Mouse (Mus musculus) CH12.LX (cell line): Measurements from ENCODE around the gene Map3k7. TPM values are rescaled to one million over a fixed set of nuclear protein-coding genes. Genes with fewer than 3 reads are reported as not detected.
"Not testable (repeated sequence)": the region's sequence is repeated elsewhere in the genome, so short reads cannot be mapped to it uniquely, and the experiment has no call there.

Source experiments
- DNase-seq: peaks from one replicate; pipeline ENCODE4 v3.0.0-alpha.2; 2013; ENCODE audit errors: extremely low read depth
- H3K27ac ChIP-seq: 2 replicates; pipeline ENCODE4 v1.5.1; 2012; ENCODE audit warnings: low read depth, mild to moderate bottlenecking, control low read depth, moderate library complexity; ENCODE audit not compliant: insufficient read depth
- H3K27me3 ChIP-seq: replicated peaks from 2 replicates; pipeline ENCODE3; 2012; ENCODE audit warnings: inconsistent platforms
- H3K36me3 ChIP-seq, 2 experiments: replicated peaks in 1 of 2; 2 replicates each; pipeline versions ENCODE3 to v1.6.1; 2012; ENCODE audit warnings: inconsistent platforms in 1 of 2, low read length in 1 of 2, mild to moderate bottlenecking in 1 of 2, mixed read lengths in 1 of 2, moderate library complexity in 1 of 2; ENCODE audit not compliant: control insufficient read depth in 1 of 2, insufficient read depth in 1 of 2
- H3K4me1 ChIP-seq, 2 experiments: 2 replicates each; pipeline ENCODE4 v1.6.1; 2012; ENCODE audit warnings: inconsistent platforms in 1 of 2, moderate library complexity in 1 of 2; ENCODE audit not compliant: insufficient read depth in 2 of 2, control insufficient read depth in 1 of 2
- H3K4me2 ChIP-seq: 2 replicates; pipeline ENCODE4 v1.6.1; 2012; ENCODE audit warnings: low read depth, mild to moderate bottlenecking, control low read depth; ENCODE audit not compliant: poor library complexity, insufficient read depth, severe bottlenecking
- H3K4me3 ChIP-seq, 3 experiments: fragments of 150-350 bp in 1 of 3; sonication (generic) in 1 of 3; replicated peaks in 1 of 3; 2 replicates each; pipeline versions ENCODE3 to v1.5.1; 2011 to 2012; ENCODE audit warnings: low read depth in 2 of 3, low read length in 2 of 3, mild to moderate bottlenecking in 2 of 3, moderate library complexity in 2 of 3, control low read depth in 1 of 3, improper control_type of control experiment in 1 of 3, inconsistent platforms in 1 of 3, mixed read lengths in 1 of 3; ENCODE audit not compliant: poor library complexity in 1 of 3
- H3K79me2 ChIP-seq: replicated peaks from 2 replicates; pipeline ENCODE4 v1.6.1; 2012; ENCODE audit warnings: mild to moderate bottlenecking, moderate library complexity; ENCODE audit not compliant: control insufficient read depth, poor library complexity, insufficient read depth, severe bottlenecking; ENCODE audit errors: extremely low read depth
- H3K9ac ChIP-seq: 2 replicates; pipeline ENCODE4 v1.6.1; 2012; ENCODE audit warnings: low read depth, mild to moderate bottlenecking, control low read depth, moderate library complexity; ENCODE audit not compliant: insufficient read depth
- H3K9me3 ChIP-seq: replicated peaks from 2 replicates; pipeline ENCODE3; 2012; ENCODE audit warnings: low read length, inconsistent platforms, mixed read lengths
- BHLHE40 ChIP-seq: IDR thresholded peaks from 2 replicates; pipeline ENCODE4 v1.6.1; 2011; ENCODE audit warnings: mild to moderate bottlenecking, low read depth, low read length, improper control_type of control experiment
- CHD1 ChIP-seq: IDR thresholded peaks from 2 replicates; pipeline ENCODE4 v1.6.1; 2012; ENCODE audit warnings: low read depth, low read length, improper control_type of control experiment, inconsistent platforms
- CHD2 ChIP-seq: IDR thresholded peaks from 2 replicates; pipeline ENCODE4 v1.6.1; 2011; ENCODE audit warnings: low read length, improper control_type of control experiment
- CTCF ChIP-seq, 2 experiments: IDR thresholded peaks in 1 of 2; conservative IDR thresholded peaks in 1 of 2; 2 replicates each; pipeline ENCODE4 v1.5.1; 2011 to 2012; ENCODE audit warnings: low read depth in 2 of 2, low read length in 2 of 2, improper control_type of control experiment in 1 of 2, inconsistent platforms in 1 of 2, mild to moderate bottlenecking in 1 of 2, moderate library complexity in 1 of 2
- E2F4 ChIP-seq: IDR thresholded peaks from 2 replicates; pipeline ENCODE4 v1.6.1; 2011; ENCODE audit warnings: low read depth, low read length, improper control_type of control experiment; ENCODE audit not compliant: insufficient replicate concordance
- ELF1 ChIP-seq: IDR thresholded peaks from 2 replicates; pipeline ENCODE4 v1.6.1; 2014; ENCODE audit warnings: low read depth, mild to moderate bottlenecking, inconsistent platforms, low read length, improper control_type of control experiment
- EP300 ChIP-seq: IDR thresholded peaks from 2 replicates; pipeline ENCODE4 v1.6.1; 2011; ENCODE audit warnings: low read length, improper control_type of control experiment
- HCFC1 ChIP-seq: IDR thresholded peaks from 2 replicates; pipeline ENCODE4 v1.6.1; 2012; ENCODE audit warnings: low read depth, mild to moderate bottlenecking, inconsistent platforms, low read length, improper control_type of control experiment
- IRF4 ChIP-seq: IDR thresholded peaks from 2 replicates; pipeline ENCODE4 v1.6.1; 2014; ENCODE audit warnings: low read depth, mild to moderate bottlenecking, inconsistent platforms, low read length, improper control_type of control experiment
- JUN ChIP-seq: IDR thresholded peaks from 2 replicates; pipeline ENCODE4 v1.6.1; 2011; ENCODE audit warnings: low read depth, mild to moderate bottlenecking, low read length, improper control_type of control experiment, moderate library complexity; ENCODE audit not compliant: insufficient read depth
- MAFK ChIP-seq: IDR thresholded peaks from 2 replicates; pipeline ENCODE4 v1.6.1; 2011; ENCODE audit warnings: low read length, improper control_type of control experiment; ENCODE audit not compliant: insufficient replicate concordance
- MAX ChIP-seq: IDR thresholded peaks from 2 replicates; pipeline ENCODE4 v1.6.1; 2011; ENCODE audit warnings: low read length, improper control_type of control experiment
- MAZ ChIP-seq: IDR thresholded peaks from 2 replicates; pipeline ENCODE4 v1.6.1; 2012; ENCODE audit warnings: low read depth, mild to moderate bottlenecking, inconsistent platforms, low read length, improper control_type of control experiment, moderate library complexity
- MEF2A ChIP-seq: IDR thresholded peaks from 2 replicates; pipeline ENCODE4 v1.6.1; 2014; ENCODE audit warnings: low read depth, mild to moderate bottlenecking, inconsistent platforms, low read length, improper control_type of control experiment, borderline replicate concordance
- NRF1 ChIP-seq: IDR thresholded peaks from 2 replicates; pipeline ENCODE4 v1.6.1; 2014; ENCODE audit warnings: low read depth, mild to moderate bottlenecking, inconsistent platforms, low read length, improper control_type of control experiment, moderate library complexity
- PAX5 ChIP-seq: IDR thresholded peaks from 2 replicates; pipeline ENCODE4 v1.6.1; 2012; ENCODE audit warnings: low read length, inconsistent platforms, mixed read lengths
- POLR2A ChIP-seq: IDR thresholded peaks from 2 replicates; pipeline ENCODE4 v1.6.1; 2011; ENCODE audit warnings: low read depth, mild to moderate bottlenecking, improper control_type of control experiment, low read length
- POLR2AphosphoS2 ChIP-seq: IDR thresholded peaks from 2 replicates; pipeline ENCODE4 v1.6.1; 2011; ENCODE audit warnings: low read depth, low read length, improper control_type of control experiment
- RAD21 ChIP-seq: IDR thresholded peaks from 2 replicates; pipeline ENCODE4 v1.6.1; 2011; ENCODE audit warnings: low read depth, mild to moderate bottlenecking, low read length, improper control_type of control experiment, moderate library complexity
- UBTF ChIP-seq: IDR thresholded peaks from 2 replicates; pipeline ENCODE4 v1.6.1; 2012; ENCODE audit warnings: low read depth, mild to moderate bottlenecking, inconsistent platforms, low read length, improper control_type of control experiment, moderate library complexity
- USF1 ChIP-seq: IDR thresholded peaks from 2 replicates; pipeline ENCODE4 v1.6.1; 2014; ENCODE audit warnings: low read depth, mild to moderate bottlenecking, inconsistent platforms, low read length, improper control_type of control experiment
- USF2 ChIP-seq: conservative IDR thresholded peaks from 2 replicates; pipeline ENCODE4 v1.6.1; 2011; ENCODE audit warnings: low read depth, low read length, improper control_type of control experiment
- ZC3H11A ChIP-seq: IDR thresholded peaks from 2 replicates; pipeline ENCODE4 v1.6.1; 2012; ENCODE audit warnings: low read depth, mild to moderate bottlenecking, inconsistent platforms, low read length, improper control_type of control experiment
- ZKSCAN1 ChIP-seq: IDR thresholded peaks from 2 replicates; pipeline ENCODE4 v1.6.1; 2012; ENCODE audit warnings: low read depth, inconsistent platforms, low read length, improper control_type of control experiment, borderline replicate concordance
- ZMIZ1 ChIP-seq: IDR thresholded peaks from 2 replicates; pipeline ENCODE4 v1.6.1; 2012; ENCODE audit warnings: low read depth, mild to moderate bottlenecking, inconsistent platforms, low read length, improper control_type of control experiment
- dilution Hi-C: fragments of 300-500 bp; cut with MboI; formaldehyde crosslinking; loops from 2 replicates; pipeline ENCODE4 v1.14.3; 2020; ENCODE audit warnings: low sequenced_read_pairs; ENCODE audit not compliant: extremely low pct_unique_long_range_greater_than_20kb, extremely low pct_ligation_motif_present
- in situ Hi-C: fragments of 300-500 bp; cut with MboI; formaldehyde crosslinking; loops from 3 replicates; pipeline ENCODE4 v1.14.3; 2019; ENCODE audit warnings: low sequenced_read_pairs, low pct_ligation_motif_present, low pct_unique_long_range_greater_than_20kb, mixed read lengths
- polyA plus RNA-seq: library from polyadenylated mRNA; unstranded; fragments of >175 nt; gene quantifications from 2 replicates; pipeline ENCODE4 v1.2.1, GENCODE M21; 2012; ENCODE audit warnings: low read depth; ENCODE audit not compliant: insufficient read length
- total RNA-seq, 2 experiments: library from RNA; depleted of rRNA; stranded (reverse); fragments of 300-350 nt in 1 of 2; fragments of >200 nt in 1 of 2; gene quantifications; 2 replicates each; pipeline ENCODE4 v1.2.3; 2012 to 2014

The Map3k7 gene
- total and polyA plus RNA-seq, 3 experiments, result 41.7 to 63.7 (median 43.9) TPM

GRCm38 (mm10) chr4:32021131-32021530 lies 57.2 kb downstream of the Map3k7 start:
- peaks cover 29 to 70% of the 10 kb centered on the region in 2 experiments for H3K36me3 ChIP-seq
- no peak overlapping the region for H3K4me2 ChIP-seq
- no peak overlapping the region for H3K4me3 ChIP-seq
- in situ Hi-C loops (no loop called here), dilution Hi-C loops (no loop called here)
- no peak overlapping the region for H3K27ac ChIP-seq
- H3K79me2 ChIP-seq, result no peaks in the 10 kb centered on the region
- H3K27me3 ChIP-seq, result no peaks in the 10 kb centered on the region
- DNase-seq, result no peak
- TF ChIP-seq IRF4 (no peak), ZKSCAN1 (no peak), MAX (no peak), JUN (no peak), BHLHE40 (no peak), POLR2AphosphoS2 (no peak), POLR2A (no peak), CHD1 (no peak), CTCF (conservative IDR thresholded peaks at IDR 0.05 in 1 of 2, IDR thresholded peaks at IDR 0.05 in 1 of 2; ENCODE audit: low read depth in 2 of 2, low read length in 2 of 2) (no peak), EP300 (no peak), HCFC1 (no peak), MAZ (no peak), ELF1 (no peak)
- H3K9ac ChIP-seq, result no peak overlapping the region
- peaks cover 0 to 5% of the 10 kb centered on the region in 2 experiments; a peak in 2 of 4 replicates for H3K4me1 ChIP-seq
- H3K9me3 ChIP-seq, result no peaks in the 10 kb centered on the region

GRCm38 (mm10) chr4:32022321-32022720 lies 58.4 kb downstream of the Map3k7 start:
- Histone ChIP-seq H3K9me3 (no peaks in the 10 kb centered on the region), H3K36me3 (peaks cover 21 to 61% of the 10 kb centered on the region in 2 experiments), H3K27me3 (no peaks in the 10 kb centered on the region), H3K4me3 (no peak overlapping the region), H3K79me2 (no peaks in the 10 kb centered on the region), H3K4me1 (no peaks in the 10 kb centered on the region)
- in situ Hi-C loops, result no loop called here
- dilution Hi-C loops, result no loop called here
- TF ChIP-seq HCFC1 (no peak), MAFK (no peak), ELF1 (no peak), NRF1 (no peak), ZMIZ1 (no peak), USF1 (no peak), UBTF (no peak), PAX5 (no peak), USF2 (no peak), CHD2 (no peak), MAZ (no peak), MEF2A (no peak), POLR2AphosphoS2 (no peak), E2F4 (no peak), RAD21 (no peak), IRF4 (no peak), ZC3H11A (no peak)
- TF ChIP-seq, all 38 proteins: peak for 0
- DNase-seq, result no peak
- H3K4me2 ChIP-seq, result no peak overlapping the region
- no peak overlapping the region for H3K27ac ChIP-seq
- H3K9ac ChIP-seq, result no peak overlapping the region

- dilution Hi-C loops, H3K9ac ChIP-seq, in situ Hi-C loops, DNase-seq, H3K27me3 ChIP-seq, H3K9me3 ChIP-seq, H3K4me2 ChIP-seq, H3K27ac ChIP-seq, H3K79me2 ChIP-seq, H3K4me1 ChIP-seq, H3K4me3 ChIP-seq: not testable (repeated sequence)
- peaks cover 16 to 42% of the 10 kb centered on the region in 2 experiments for H3K36me3 ChIP-seq
Measured at GRCm38 (mm10) chr4:32024170-32024569, 60.3 kb downstream of the Map3k7 start.
